Comparison of ENCODE assay signal across 26 mouse cellular contexts in the genomic region with DNA sequence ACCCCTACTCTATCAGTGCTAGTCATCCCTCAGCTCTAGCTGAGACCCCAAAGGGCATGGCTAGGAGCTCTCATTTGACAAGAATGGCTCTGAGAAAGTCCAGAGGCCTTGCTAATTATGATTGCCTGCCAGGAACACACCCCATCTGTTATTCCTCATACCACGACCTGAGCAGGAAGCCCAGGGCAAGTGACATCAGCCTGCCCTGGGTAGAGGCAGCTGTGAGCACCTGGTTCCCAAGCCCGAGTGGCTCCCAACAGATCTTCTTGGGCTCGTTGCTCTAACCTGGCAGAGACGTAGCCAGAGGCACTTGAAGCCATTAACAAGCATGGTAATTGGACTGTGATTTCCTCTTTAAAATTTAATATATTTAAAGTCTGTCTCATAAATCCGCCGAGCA.
DNase-seq lines count a peak whose midpoint lies in the region; ATAC-seq and TF ChIP-seq lines count a peak whose summit lies in the region.
"Had no signal": no experiment of that assay in that cellular context is flagged by ENCODE, and none has a peak within 500 bp of the region (broad histone marks: within the 10 kb centered on the region; RNA-seq: fewer than 3 reads in every experiment).

No protein-coding gene starts in this region.

- TF ChIP-seq CTCF in midbrain, postnatal 0 days (IDR thresholded peaks at IDR 0.05), result no peak

- H3K4me3 ChIP-seq in hindbrain, embryonic 12.5 days, result no peak overlapping the region
- no peak overlapping the region for H3K4me3 ChIP-seq in hindbrain, embryonic 14.5 days (replicated peaks; ENCODE audit: low read length)
- no peak overlapping the region for H3K4me3 ChIP-seq in midbrain, embryonic 14.5 days (replicated peaks; ENCODE audit: low read depth, low read length)
- no peak overlapping the region for H3K4me3 ChIP-seq in midbrain, postnatal 0 days (ENCODE audit: low read depth, low read length)
- no peak overlapping the region for H3K4me3 ChIP-seq in hindbrain, embryonic 13.5 days
- H3K4me3 ChIP-seq in limb, embryonic 14.5 days (replicated peaks; ENCODE audit: low read length), result no peak overlapping the region
- H3K4me3 ChIP-seq: embryonic facial prominence, embryonic 12.5 days; heart, embryonic 12.5 days; hindbrain, embryonic 15.5 days; layer of hippocampus, adult 2 months; liver, embryonic 15.5 days had no signal

- no peak overlapping the region for H3K4me2 ChIP-seq in hindbrain, embryonic 12.5 days (replicated peaks)
- H3K4me2 ChIP-seq in hindbrain, embryonic 14.5 days (replicated peaks), result no peak overlapping the region
- no peak overlapping the region for H3K4me2 ChIP-seq in midbrain, embryonic 14.5 days (ENCODE audit: low read length)
- H3K4me2 ChIP-seq in midbrain, postnatal 0 days (ENCODE audit: low read depth, low read length, poor library complexity, severe bottlenecking), result no peak overlapping the region
- H3K4me2 ChIP-seq in hindbrain, embryonic 13.5 days, result no peak overlapping the region
- no peak overlapping the region for H3K4me2 ChIP-seq in limb, embryonic 14.5 days (replicated peaks; ENCODE audit: low read depth, low read length, severe bottlenecking)
- H3K4me2 ChIP-seq: embryonic facial prominence, embryonic 12.5 days; heart, embryonic 12.5 days; hindbrain, embryonic 15.5 days; liver, embryonic 15.5 days had no signal

- TF ChIP-seq POLR2A in limb, embryonic 14.5 days (IDR thresholded peaks at IDR 0.05; ENCODE audit: borderline replicate concordance, extremely low read depth, insufficient read depth, insufficient read length), result no peak

- peak; percentile 54; the same call in 1 of the 2 replicates for ATAC-seq in hindbrain, embryonic 12.5 days (ENCODE audit: low FRiP score)
- no peak for ATAC-seq in hindbrain, embryonic 14.5 days (ENCODE audit: low FRiP score)
- no peak for ATAC-seq in midbrain, embryonic 14.5 days (ENCODE audit: low FRiP score, low TSS enrichment)
- ATAC-seq in midbrain, postnatal 0 days (ENCODE audit: low FRiP score), result no peak
- ATAC-seq in hindbrain, embryonic 13.5 days (ENCODE audit: low FRiP score), result no peak
- no peak for ATAC-seq in limb, embryonic 14.5 days (ENCODE audit: low FRiP score, low read depth)
- ATAC-seq in monocyte, adult 5-6 weeks (replicated peaks; ENCODE audit: insufficient number of reproducible peaks, low FRiP score, low TSS enrichment, poor library complexity, severe bottlenecking), result no peak
- ATAC-seq: forebrain, postnatal 0 days; intestine, embryonic 16.5 days; Patski had no signal

- peaks cover 15% of the 10 kb centered on the region for H3K4me1 ChIP-seq in hindbrain, embryonic 12.5 days
- 0 out of 2 replicates have a peak, but pooled peaks cover 12% of the 10 kb centered on the region for H3K4me1 ChIP-seq in hindbrain, embryonic 14.5 days (replicated peaks; ENCODE audit: control insufficient read depth, insufficient read depth, low read length)
- peaks cover 17% of the 10 kb centered on the region for H3K4me1 ChIP-seq in midbrain, embryonic 14.5 days (ENCODE audit: control insufficient read depth, insufficient read depth, low read length)
- H3K4me1 ChIP-seq in midbrain, postnatal 0 days (ENCODE audit: insufficient read depth, low read length), result 0 out of 2 replicates have a peak, but pooled peaks cover 9% of the 10 kb centered on the region
- H3K4me1 ChIP-seq in hindbrain, embryonic 13.5 days (replicated peaks), result peaks cover 25% of the 10 kb centered on the region
- H3K4me1 ChIP-seq in limb, embryonic 14.5 days (ENCODE audit: control insufficient read depth, insufficient read depth, low read length), result peaks cover 15% of the 10 kb centered on the region
- H3K4me1 ChIP-seq: embryonic facial prominence, embryonic 12.5 days; liver, embryonic 15.5 days had no signal

- no peak for DNase-seq in hindbrain, embryonic 14.5 days (ENCODE audit: low spot score)
- DNase-seq in midbrain, embryonic 14.5 days, result peak; percentile 47
- DNase-seq in midbrain, postnatal 0 days (ENCODE audit: low spot score), result no peak
- peak; percentile 37 for DNase-seq in limb, embryonic 14.5 days (ENCODE audit: low spot score)
- DNase-seq: adrenal gland, postnatal 14 days; B cell, adult 2 months; cerebellum, adult 9-10 months; forebrain, postnatal 0 days; gastrocnemius, postnatal 25 days; heart, adult 18-20 months; heart, postnatal 10 days; kidney, postnatal 25 days; liver; thymus, adult 18-20 months; thymus, postnatal 4 days had no signal

- H3K9ac ChIP-seq in hindbrain, embryonic 12.5 days, result no peak overlapping the region
- no peak overlapping the region for H3K9ac ChIP-seq in hindbrain, embryonic 14.5 days
- no peak overlapping the region for H3K9ac ChIP-seq in midbrain, embryonic 14.5 days (replicated peaks; ENCODE audit: low read length)
- no peak overlapping the region for H3K9ac ChIP-seq in midbrain, postnatal 0 days (replicated peaks; ENCODE audit: low read length, poor library complexity, severe bottlenecking)
- H3K9ac ChIP-seq in hindbrain, embryonic 13.5 days, result no peak overlapping the region
- no peak overlapping the region for H3K9ac ChIP-seq in limb, embryonic 14.5 days (ENCODE audit: low read depth, low read length, severe bottlenecking)
- H3K9ac ChIP-seq: embryonic facial prominence, embryonic 12.5 days; forebrain, postnatal 0 days; heart, embryonic 12.5 days; hindbrain, embryonic 15.5 days; liver, embryonic 15.5 days had no signal

- no peaks in the 10 kb centered on the region for H3K9me3 ChIP-seq in hindbrain, embryonic 12.5 days (replicated peaks)
- H3K9me3 ChIP-seq in hindbrain, embryonic 14.5 days (ENCODE audit: control insufficient read depth, low read length), result no peaks in the 10 kb centered on the region
- H3K9me3 ChIP-seq in midbrain, embryonic 14.5 days (ENCODE audit: control insufficient read depth, low read length), result no peaks in the 10 kb centered on the region
- H3K9me3 ChIP-seq in midbrain, postnatal 0 days (ENCODE audit: low read length), result no peaks in the 10 kb centered on the region
- no peaks in the 10 kb centered on the region for H3K9me3 ChIP-seq in hindbrain, embryonic 13.5 days
- H3K9me3 ChIP-seq in limb, embryonic 14.5 days (ENCODE audit: control insufficient read depth, low read length), result no peaks in the 10 kb centered on the region
- H3K9me3 ChIP-seq: embryonic facial prominence, embryonic 12.5 days; G1E; heart, embryonic 12.5 days; hindbrain, embryonic 15.5 days; liver, embryonic 15.5 days had no signal

- H3K36me3 ChIP-seq in hindbrain, embryonic 12.5 days, result no peaks in the 10 kb centered on the region
- H3K36me3 ChIP-seq in hindbrain, embryonic 14.5 days (replicated peaks; ENCODE audit: control insufficient read depth, insufficient read depth), result no peaks in the 10 kb centered on the region
- H3K36me3 ChIP-seq in midbrain, embryonic 14.5 days (ENCODE audit: control insufficient read depth, insufficient read depth, low read length), result no peaks in the 10 kb centered on the region
- no peaks in the 10 kb centered on the region for H3K36me3 ChIP-seq in midbrain, postnatal 0 days (ENCODE audit: insufficient read depth, low read length)
- H3K36me3 ChIP-seq in hindbrain, embryonic 13.5 days, result no peaks in the 10 kb centered on the region
- H3K36me3 ChIP-seq in limb, embryonic 14.5 days (ENCODE audit: control insufficient read depth, insufficient read depth, low read length), result no peaks in the 10 kb centered on the region
- H3K36me3 ChIP-seq: embryonic facial prominence, embryonic 12.5 days; G1E; heart, embryonic 12.5 days; hindbrain, embryonic 15.5 days; liver, embryonic 15.5 days had no signal

- no peak overlapping the region for H3K27ac ChIP-seq in hindbrain, embryonic 12.5 days
- no peak overlapping the region for H3K27ac ChIP-seq in hindbrain, embryonic 14.5 days
- 0 out of 2 replicates have a peak overlapping the region, but pooled peaks have one; percentile 9 for H3K27ac ChIP-seq in midbrain, embryonic 14.5 days (replicated peaks; ENCODE audit: low read depth, low read length)
- no peak overlapping the region for H3K27ac ChIP-seq in midbrain, postnatal 0 days (ENCODE audit: low read depth, low read length)
- peak overlapping the region; percentile 35; the same call in 1 of the 2 replicates for H3K27ac ChIP-seq in hindbrain, embryonic 13.5 days
- H3K27ac ChIP-seq in limb, embryonic 14.5 days (replicated peaks; ENCODE audit: low read depth, low read length), result no peak overlapping the region
- H3K27ac ChIP-seq: embryonic facial prominence, embryonic 12.5 days; hindbrain, embryonic 15.5 days; layer of hippocampus, adult 2 months; liver, embryonic 15.5 days had no signal

- WGBS in hindbrain, embryonic 12.5 days, result 65% methylated on average over 6 of the region's 6 CpGs
- WGBS in hindbrain, embryonic 14.5 days, result 55% methylated on average over 6 of the region's 6 CpGs
- WGBS in midbrain, embryonic 14.5 days, result 42% methylated on average over 6 of the region's 6 CpGs
- WGBS in midbrain, postnatal 0 days, result 48% methylated on average over 6 of the region's 6 CpGs
- 45% methylated on average over 6 of the region's 6 CpGs for WGBS in hindbrain, embryonic 13.5 days
- 15% methylated on average over 6 of the region's 6 CpGs for WGBS in limb, embryonic 14.5 days

- peaks cover 2% of the 10 kb centered on the region; the same call in 1 of the 2 replicates for H3K27me3 ChIP-seq in hindbrain, embryonic 12.5 days
- H3K27me3 ChIP-seq in hindbrain, embryonic 14.5 days (ENCODE audit: control insufficient read depth, insufficient read depth, low read length), result no peaks in the 10 kb centered on the region
- H3K27me3 ChIP-seq in midbrain, embryonic 14.5 days (ENCODE audit: control insufficient read depth, insufficient read depth, low read length), result peaks cover 4% of the 10 kb centered on the region; the same call in 1 of the 2 replicates
- 0 out of 2 replicates have a peak, but pooled peaks cover 3% of the 10 kb centered on the region for H3K27me3 ChIP-seq in midbrain, postnatal 0 days (ENCODE audit: insufficient read depth, low read length)
- H3K27me3 ChIP-seq in hindbrain, embryonic 13.5 days, result 0 out of 2 replicates have a peak, but pooled peaks cover 18% of the 10 kb centered on the region
- H3K27me3 ChIP-seq in limb, embryonic 14.5 days (ENCODE audit: control insufficient read depth, insufficient read depth, low read length), result 0 out of 2 replicates have a peak, but pooled peaks cover 3% of the 10 kb centered on the region
- H3K27me3 ChIP-seq: embryonic facial prominence, embryonic 12.5 days; heart, embryonic 12.5 days; hindbrain, embryonic 15.5 days; liver, embryonic 15.5 days had no signal

Comparison
In these comparisons a context has a peak if more than half of its experiments do, and no peak if none do; other contexts are left out.
1. H3K27ac ChIP-seq: peak in midbrain, embryonic 14.5 days (single experiment) and hindbrain, embryonic 13.5 days (single experiment); none in hindbrain, embryonic 12.5 days (single experiment), hindbrain, embryonic 14.5 days (single experiment), midbrain, postnatal 0 days (single experiment) and limb, embryonic 14.5 days (single experiment).
2. DNase-seq: peak in midbrain, embryonic 14.5 days (single experiment) and limb, embryonic 14.5 days (single experiment); none in hindbrain, embryonic 14.5 days (single experiment) and midbrain, postnatal 0 days (single experiment).